Mouse (Mus musculus): ENCODE measurements at regions not wholly inside any gene's neighbourhood (a gene's known extent, or its start where the extent isn't known, plus 50 kb on each side); places are given as distances from the start of the nearest gene placed in this dataset.

DNA sequence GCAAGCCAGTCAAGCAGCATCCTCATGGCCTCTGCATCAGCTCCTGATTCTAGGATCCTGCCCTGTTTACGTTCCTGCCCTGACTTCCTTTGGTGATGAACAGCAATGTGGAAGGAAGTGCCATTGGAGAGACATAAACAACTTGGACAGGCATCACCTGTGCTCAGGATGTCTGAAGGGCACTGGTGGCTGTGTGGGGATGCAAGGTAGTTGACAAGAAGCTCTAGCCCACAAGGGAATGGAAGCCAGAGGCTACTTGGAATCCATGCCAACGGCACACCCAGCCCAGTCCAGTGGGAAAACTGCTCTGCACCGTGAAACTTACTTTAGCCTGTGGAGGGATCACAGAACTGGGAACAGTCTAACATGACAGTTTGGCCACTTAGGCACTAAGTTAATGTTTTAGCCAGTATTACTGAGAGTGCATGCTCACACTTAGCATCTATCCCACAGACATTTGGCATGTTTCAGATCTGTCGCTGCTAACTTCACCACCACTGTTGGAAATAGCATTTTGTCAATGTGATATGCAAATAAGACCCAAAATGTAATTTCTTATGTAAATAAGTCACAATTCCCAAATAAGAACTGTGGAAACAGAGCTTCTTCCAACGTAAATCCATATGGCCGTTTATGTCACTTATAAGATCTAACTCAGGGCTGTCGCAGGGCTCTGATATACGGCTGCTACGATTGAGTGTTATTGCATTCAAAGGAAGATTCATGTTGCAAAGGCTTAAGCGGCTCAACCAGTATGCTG lies 223.5 kb upstream of the Tcerg1l start:
- Histone ChIP-seq H3K27ac (replicated peaks) (no peak overlapping the region), H3K27me3 (no peaks in the 10 kb centered on the region), H3K36me3 (no peaks in the 10 kb centered on the region), H3K4me3 (no peak overlapping the region), H3K4me2 (no peak overlapping the region), H3K4me1 (replicated peaks) (peaks cover 15% of the 10 kb centered on the region; the same call in 1 of the 2 replicates), H3K9ac (no peak overlapping the region), H3K9me3 (no peaks in the 10 kb centered on the region)
- 83% methylated on average over 10 of the region's 10 CpGs for WGBS
- ATAC-seq (ENCODE audit: low FRiP score, low read depth), result no peak

DNA sequence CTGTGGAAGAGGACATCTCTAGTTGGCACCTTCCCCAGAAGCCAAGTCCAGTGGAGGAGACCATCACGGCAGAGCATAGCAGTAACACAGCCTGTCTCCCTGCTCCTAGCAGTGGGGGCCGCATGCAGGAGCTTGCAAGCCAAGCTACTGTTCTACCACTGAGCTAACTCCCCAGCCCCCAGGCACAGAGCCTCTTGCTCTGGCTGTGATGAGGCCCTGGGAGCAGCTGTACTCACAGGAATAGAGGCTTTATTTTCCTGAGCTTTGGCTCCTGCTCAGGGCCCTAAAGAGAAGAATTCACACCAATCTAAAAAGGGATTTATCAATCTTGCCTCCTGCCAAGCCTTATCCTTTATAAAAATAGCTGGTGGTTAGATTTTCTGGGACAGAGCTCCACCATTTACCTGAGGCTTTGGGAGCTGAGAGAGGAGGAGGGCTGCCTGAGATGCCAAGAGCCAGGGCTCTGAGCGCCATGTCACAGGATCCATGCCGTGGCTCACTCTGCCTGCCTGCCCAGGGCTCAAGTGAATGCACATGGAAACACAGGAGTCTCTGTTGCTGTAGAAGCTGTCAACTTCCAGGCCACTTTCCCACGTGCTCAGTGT lies 222.7 kb upstream of the Tcerg1l start:
- 66% methylated on average over 5 of the region's 5 CpGs for WGBS
- H3K4me2 ChIP-seq, result no peak overlapping the region
- no peaks in the 10 kb centered on the region for H3K27me3 ChIP-seq
- H3K36me3 ChIP-seq, result no peaks in the 10 kb centered on the region
- no peak for ATAC-seq (ENCODE audit: low FRiP score, low read depth)
- H3K4me1 ChIP-seq (replicated peaks), result peaks cover 15% of the 10 kb centered on the region; the same call in 1 of the 2 replicates
- H3K4me3 ChIP-seq, result no peak overlapping the region
- no peak overlapping the region for H3K9ac ChIP-seq
- no peaks in the 10 kb centered on the region for H3K9me3 ChIP-seq
- H3K27ac ChIP-seq (replicated peaks), result no peak overlapping the region

DNA sequence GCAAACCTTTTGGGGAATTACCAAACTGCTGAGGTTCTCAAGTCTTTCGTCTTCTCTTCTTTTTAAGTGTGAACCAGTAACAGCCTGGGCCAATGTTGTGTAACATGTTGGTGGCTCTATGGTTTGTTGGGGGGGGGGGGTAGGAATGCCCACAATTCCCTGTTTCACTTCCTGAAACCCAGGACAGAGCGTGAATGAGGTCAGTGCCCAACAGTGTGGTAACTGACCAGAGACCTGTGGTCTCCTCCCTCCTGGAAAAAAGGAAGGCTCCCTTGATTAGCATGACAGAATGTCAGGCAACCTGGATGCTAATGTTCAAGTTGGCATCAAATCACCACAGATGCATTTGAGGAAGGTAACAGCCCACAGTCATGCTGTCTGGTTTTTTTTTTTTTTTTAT lies 218.9 kb upstream of the Tcerg1l start:
- Histone ChIP-seq H3K9ac (no peak overlapping the region), H3K27me3 (no peaks in the 10 kb centered on the region), H3K27ac (replicated peaks) (no peak overlapping the region), H3K4me3 (no peak overlapping the region), H3K36me3 (no peaks in the 10 kb centered on the region), H3K4me1 (replicated peaks) (0 out of 2 replicates have a peak, but pooled peaks cover 4% of the 10 kb centered on the region), H3K9me3 (no peaks in the 10 kb centered on the region), H3K4me2 (no peak overlapping the region)
- WGBS, result 83% methylated on average over 2 of the region's 2 CpGs
- no peak for ATAC-seq (ENCODE audit: low FRiP score, low read depth)

DNA sequence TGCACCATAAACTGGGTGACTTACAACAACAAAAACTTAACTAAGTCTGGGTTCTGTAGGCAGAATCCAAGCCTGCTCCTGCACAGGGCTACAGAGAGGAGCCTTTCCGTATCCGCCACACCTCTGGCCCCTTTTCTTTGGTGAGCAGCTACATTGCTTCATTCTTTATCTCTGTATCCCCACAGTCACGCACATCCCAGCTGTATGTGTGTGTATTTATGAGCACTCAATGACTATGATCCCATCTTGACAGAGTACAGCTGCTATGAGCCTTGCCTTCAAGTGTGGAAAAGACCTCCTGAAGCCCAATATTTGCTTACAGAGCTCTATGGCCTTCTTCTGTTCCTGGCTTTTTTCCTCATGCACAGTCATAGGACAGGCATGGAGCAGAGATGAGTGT lies 212.1 kb upstream of the Tcerg1l start:
- Histone ChIP-seq H3K27ac (replicated peaks) (no peak overlapping the region), H3K4me2 (no peak overlapping the region), H3K4me3 (no peak overlapping the region), H3K9me3 (no peaks in the 10 kb centered on the region), H3K27me3 (no peaks in the 10 kb centered on the region), H3K36me3 (no peaks in the 10 kb centered on the region), H3K9ac (no peak overlapping the region), H3K4me1 (replicated peaks) (peaks cover 8% of the 10 kb centered on the region)
- ATAC-seq (ENCODE audit: low FRiP score, low read depth), result no peak
- WGBS, result 94% methylated on average over 3 of the region's 3 CpGs

DNA sequence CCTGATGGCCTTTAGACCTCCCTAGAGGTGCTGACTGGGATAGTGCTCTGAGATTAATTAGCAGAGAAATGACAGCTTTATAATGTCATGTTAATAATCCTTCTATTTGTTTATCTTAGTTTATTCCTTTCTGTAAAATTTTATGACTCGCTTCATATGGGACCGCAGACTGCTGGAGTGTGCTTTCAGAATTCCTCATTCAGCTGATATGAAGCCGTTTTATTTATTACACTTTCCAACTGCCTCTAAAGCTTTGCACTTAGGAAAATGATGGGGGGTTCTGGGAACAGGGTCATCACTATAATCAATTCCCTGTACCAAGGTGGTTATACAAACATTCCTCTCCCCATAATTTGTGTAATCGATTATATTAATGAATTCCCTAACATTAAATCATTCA lies 211.6 kb upstream of the Tcerg1l start:
- H3K9ac ChIP-seq, result no peak overlapping the region
- no peak overlapping the region for H3K4me3 ChIP-seq
- peaks cover 8% of the 10 kb centered on the region for H3K4me1 ChIP-seq (replicated peaks)
- no peaks in the 10 kb centered on the region for H3K27me3 ChIP-seq
- H3K36me3 ChIP-seq, result no peaks in the 10 kb centered on the region
- WGBS, result 87% methylated on average over 4 of the region's 4 CpGs
- H3K27ac ChIP-seq (replicated peaks), result no peak overlapping the region
- no peak for ATAC-seq (ENCODE audit: low FRiP score, low read depth)
- H3K4me2 ChIP-seq, result no peak overlapping the region
- no peaks in the 10 kb centered on the region for H3K9me3 ChIP-seq

DNA sequence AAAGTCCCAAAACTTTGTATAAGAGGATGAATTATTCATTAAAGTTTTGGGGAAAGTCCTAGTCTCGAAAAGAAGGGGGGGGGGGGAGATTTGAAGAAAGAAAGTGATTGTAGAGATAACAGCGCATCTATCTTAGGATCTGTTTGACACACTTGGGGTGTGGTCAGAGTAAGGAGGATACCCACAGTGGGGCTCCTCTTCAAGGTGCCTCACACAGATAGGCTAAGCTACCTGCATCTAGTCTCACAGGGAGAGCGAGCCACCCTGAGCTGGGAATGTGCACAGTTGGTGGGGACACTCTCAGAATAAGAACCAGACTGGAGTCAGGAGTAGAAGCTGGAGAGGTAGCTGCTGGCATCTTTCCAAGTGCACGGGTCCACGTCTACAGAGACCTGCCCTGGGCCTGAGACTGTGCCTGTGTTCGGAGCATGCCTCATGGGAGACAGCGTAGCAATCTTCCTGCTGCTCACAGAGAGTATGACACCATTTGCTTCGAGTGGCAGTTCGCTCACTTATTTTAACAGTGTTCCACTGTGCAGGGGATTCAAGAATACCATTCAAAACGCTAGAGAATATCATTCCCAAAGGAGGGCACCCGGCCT lies 208.9 kb upstream of the Tcerg1l start:
- H3K27me3 ChIP-seq, result no peaks in the 10 kb centered on the region
- ATAC-seq (ENCODE audit: low FRiP score, low read depth), result peak; percentile 23; the same call in 1 of the 2 replicates
- no peaks in the 10 kb centered on the region for H3K36me3 ChIP-seq
- no peak overlapping the region for H3K4me2 ChIP-seq
- peaks cover 10% of the 10 kb centered on the region for H3K4me1 ChIP-seq (replicated peaks)
- no peak overlapping the region for H3K4me3 ChIP-seq
- WGBS, result 39% methylated on average over 11 of the region's 11 CpGs
- H3K9ac ChIP-seq, result no peak overlapping the region
- no peak overlapping the region for H3K27ac ChIP-seq (replicated peaks)
- no peaks in the 10 kb centered on the region for H3K9me3 ChIP-seq

DNA sequence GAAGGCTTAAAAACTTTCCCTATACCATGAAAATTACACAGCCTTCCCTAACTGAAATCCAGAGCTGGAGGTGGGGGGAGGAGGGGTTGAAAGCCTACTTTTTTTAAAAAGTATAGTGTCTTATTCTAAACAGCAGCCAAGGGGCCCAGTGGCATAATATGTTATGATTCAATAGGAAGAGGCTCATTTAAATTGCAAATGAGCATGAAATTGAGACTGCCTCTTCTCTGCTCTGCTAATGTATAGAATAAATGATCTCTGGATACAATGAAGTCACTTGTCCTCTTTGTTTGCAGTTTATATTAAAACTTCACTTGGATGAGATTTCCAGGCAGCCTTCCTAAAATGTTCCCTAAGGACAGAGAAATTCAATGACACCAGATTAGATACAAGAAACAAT lies 208.4 kb upstream of the Tcerg1l start:
- Histone ChIP-seq H3K27ac (replicated peaks) (no peak overlapping the region), H3K4me2 (no peak overlapping the region), H3K4me1 (replicated peaks) (peaks cover 14% of the 10 kb centered on the region), H3K4me3 (no peak overlapping the region), H3K36me3 (no peaks in the 10 kb centered on the region), H3K9me3 (no peaks in the 10 kb centered on the region), H3K27me3 (no peaks in the 10 kb centered on the region), H3K9ac (no peak overlapping the region)
- no peak for ATAC-seq (ENCODE audit: low FRiP score, low read depth)

DNA sequence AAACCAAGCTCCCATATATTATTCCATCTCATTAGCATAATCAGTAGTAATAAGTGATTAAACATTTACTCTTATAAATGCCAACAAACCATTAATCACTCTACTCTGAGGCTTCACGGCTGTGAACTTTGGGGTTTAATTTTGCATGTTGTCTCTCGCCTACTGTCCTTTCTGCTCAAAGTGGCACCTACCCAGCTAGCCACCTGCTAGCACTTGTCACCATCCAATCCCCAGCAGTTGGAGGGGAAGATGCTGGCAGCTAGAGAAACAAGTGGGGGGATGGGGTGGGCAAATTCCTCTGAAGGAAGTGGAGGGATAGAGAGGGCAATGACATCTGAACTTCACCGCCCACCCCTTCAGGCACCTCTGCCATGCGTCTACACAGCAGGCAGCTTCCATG lies 204.2 kb upstream of the Tcerg1l start:
- Histone ChIP-seq H3K4me1 (replicated peaks) (peaks cover 10% of the 10 kb centered on the region), H3K9me3 (no peaks in the 10 kb centered on the region), H3K27me3 (no peaks in the 10 kb centered on the region), H3K4me2 (no peak overlapping the region), H3K27ac (replicated peaks) (no peak overlapping the region), H3K9ac (no peak overlapping the region), H3K36me3 (no peaks in the 10 kb centered on the region), H3K4me3 (no peak overlapping the region)
- WGBS, result 50% methylated on average over 4 of the region's 4 CpGs
- ATAC-seq (ENCODE audit: low FRiP score, low read depth), result no peak

DNA sequence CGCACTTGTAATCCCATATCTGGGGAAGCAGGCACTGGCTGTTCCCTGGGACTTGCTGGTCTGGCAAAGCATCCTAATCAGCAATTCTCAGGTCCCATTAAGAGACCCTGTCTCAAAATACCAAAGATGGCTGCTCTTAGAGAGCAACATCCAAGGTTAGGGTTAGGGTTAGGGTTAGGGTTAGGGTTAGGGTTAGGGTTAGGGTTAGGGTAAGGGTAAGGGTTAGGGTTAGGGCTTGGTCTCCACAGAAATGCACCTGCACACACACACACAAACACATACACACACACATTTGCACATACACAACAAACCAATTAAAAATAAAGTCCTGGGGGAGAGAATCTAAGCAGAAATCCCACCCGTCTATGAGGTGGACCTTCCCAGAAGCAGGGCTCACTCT lies 195.8 kb upstream of the Tcerg1l start:
- ATAC-seq (ENCODE audit: low FRiP score, low read depth), result no peak
- Histone ChIP-seq H3K27me3 (no peaks in the 10 kb centered on the region), H3K9ac (no peak overlapping the region), H3K9me3 (no peaks in the 10 kb centered on the region), H3K4me2 (no peak overlapping the region), H3K4me3 (no peak overlapping the region), H3K36me3 (no peaks in the 10 kb centered on the region), H3K27ac (replicated peaks) (no peak overlapping the region), H3K4me1 (replicated peaks) (no peaks in the 10 kb centered on the region)
- WGBS, result 86% methylated on average over 2 of the region's 2 CpGs

DNA sequence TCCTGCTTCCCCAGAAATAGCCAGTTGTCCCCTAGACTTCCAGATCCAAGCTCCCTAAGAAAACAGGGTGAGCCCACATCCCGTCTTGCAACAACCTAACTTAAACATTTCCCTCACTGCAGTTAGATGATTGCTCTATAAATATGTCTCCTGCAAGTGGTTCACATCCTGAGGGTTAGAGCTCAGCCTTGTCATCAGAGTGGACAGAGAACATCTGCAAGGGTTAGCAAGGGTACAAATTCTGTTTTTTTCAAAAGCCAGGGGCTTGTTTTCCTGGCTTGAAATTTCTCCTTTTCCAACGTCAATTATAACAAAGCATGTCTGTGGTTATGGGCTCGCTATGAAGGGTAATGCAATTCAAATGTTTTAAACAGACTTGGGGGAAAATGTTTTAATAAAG lies 169.8 kb upstream of the Tcerg1l start:
- Histone ChIP-seq H3K36me3 (no peaks in the 10 kb centered on the region), H3K27me3 (no peaks in the 10 kb centered on the region), H3K9me3 (no peaks in the 10 kb centered on the region), H3K4me2 (no peak overlapping the region), H3K9ac (no peak overlapping the region), H3K4me1 (replicated peaks) (no peaks in the 10 kb centered on the region), H3K4me3 (no peak overlapping the region), H3K27ac (replicated peaks) (no peak overlapping the region)
- WGBS, result 79% methylated on average over 3 of the region's 3 CpGs
- ATAC-seq (ENCODE audit: low FRiP score, low read depth), result no peak

DNA sequence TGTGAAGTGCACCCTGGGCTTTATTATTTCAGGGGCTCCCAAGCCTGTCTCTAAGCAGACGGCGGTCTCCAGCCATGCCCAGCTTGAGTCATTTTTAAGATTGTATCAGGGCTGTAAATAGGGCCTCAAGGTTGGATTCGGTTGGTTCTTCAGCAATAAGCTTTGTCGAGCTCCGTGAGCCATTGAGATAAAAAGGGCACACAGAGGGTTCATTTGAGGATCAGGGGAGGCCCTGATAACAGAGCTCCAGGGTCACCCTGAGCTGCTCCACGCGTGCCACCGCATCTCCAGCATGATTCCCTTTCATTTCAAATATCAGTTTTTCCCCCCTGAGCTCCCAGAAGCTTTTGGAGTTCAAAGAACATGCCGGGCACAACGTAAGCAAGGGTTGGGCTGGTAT lies 154.1 kb upstream of the Tcerg1l start:
- ATAC-seq (ENCODE audit: low FRiP score, low read depth), result no peak
- no peaks in the 10 kb centered on the region for H3K36me3 ChIP-seq
- H3K4me2 ChIP-seq, result no peak overlapping the region
- H3K9ac ChIP-seq, result no peak overlapping the region
- no peaks in the 10 kb centered on the region for H3K27me3 ChIP-seq
- 75% methylated on average over 10 of the region's 10 CpGs for WGBS
- no peaks in the 10 kb centered on the region for H3K9me3 ChIP-seq
- no peak overlapping the region for H3K4me3 ChIP-seq
- H3K27ac ChIP-seq (replicated peaks), result no peak overlapping the region
- H3K4me1 ChIP-seq (replicated peaks), result peaks cover 15% of the 10 kb centered on the region

DNA sequence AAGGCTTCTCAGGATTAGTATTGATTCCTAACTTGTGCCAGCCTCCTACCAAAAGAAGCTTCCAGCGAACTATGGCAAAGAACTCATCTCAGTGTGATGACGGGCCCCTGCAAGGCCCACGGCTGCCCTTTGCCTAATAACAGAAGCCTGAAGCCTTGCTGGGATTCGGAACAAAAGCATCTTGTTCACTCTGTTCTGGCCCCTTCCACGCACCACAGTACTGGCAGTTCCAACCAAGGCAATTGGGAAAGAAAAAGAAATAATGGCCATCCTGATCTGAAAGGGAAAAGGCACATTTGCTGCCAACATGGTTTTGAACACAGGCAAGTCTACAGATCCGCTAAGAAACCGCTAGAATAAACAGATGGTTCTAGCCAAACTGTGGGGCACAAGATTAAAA lies 150.4 kb upstream of the Tcerg1l start:
- no peak overlapping the region for H3K4me2 ChIP-seq
- H3K36me3 ChIP-seq, result no peaks in the 10 kb centered on the region
- no peaks in the 10 kb centered on the region for H3K9me3 ChIP-seq
- H3K27me3 ChIP-seq, result no peaks in the 10 kb centered on the region
- H3K9ac ChIP-seq, result no peak overlapping the region
- no peak overlapping the region for H3K27ac ChIP-seq (replicated peaks)
- 54% methylated on average over 7 of the region's 7 CpGs for WGBS
- H3K4me3 ChIP-seq, result no peak overlapping the region
- ATAC-seq (ENCODE audit: low FRiP score, low read depth), result no peak
- H3K4me1 ChIP-seq (replicated peaks), result peaks cover 15% of the 10 kb centered on the region
